Mouse (Mus musculus): ENCODE measurements around the gene Tmbim6.

Gene Tmbim6

GRCm38 (mm10) chr15:99449751-99450280 is 57.1 kb downstream of the Tmbim6 start:
- DNase-seq (ENCODE audit: low read depth, low spot score): no peak

GRCm38 (mm10) chr15:99453153-99453900 is 60.6 kb downstream of the Tmbim6 start:
- no peak for DNase-seq (ENCODE audit: low read depth, low spot score)

GRCm38 (mm10) chr15:99454585-99455279 is 62.0 kb downstream of the Tmbim6 start:
- no peak for DNase-seq (ENCODE audit: low read depth, low spot score)

GRCm38 (mm10) chr15:99455415-99455814 is 62.7 kb downstream of the Tmbim6 start:
- no peak for DNase-seq (ENCODE audit: low read depth, low spot score)

- no peak for DNase-seq (ENCODE audit: low read depth, low spot score)
These were observed 63.8 kb downstream of the Tmbim6 start for GRCm38 (mm10) chr15:99456338-99456962.

GRCm38 (mm10) chr15:99456963-99457605 is 64.4 kb downstream of the Tmbim6 start:
- no peak for DNase-seq (ENCODE audit: low read depth, low spot score)

- DNase-seq (ENCODE audit: low read depth, low spot score): peak; percentile 42
These were observed 65.1 kb downstream of the Tmbim6 start, which contains the start of gene Nckap5l for GRCm38 (mm10) chr15:99457606-99458401. Gene Nckap5l, minus strand, starts transcription at chr15:99457748.
